In genomic region chr6:39780857-39781666, GRCm38 (mm10) we compare ENCODE assay signal across 9 mouse cellular contexts. TPM values are rescaled to one million over a fixed set of nuclear protein-coding genes. Genes with fewer than 3 reads are reported as not detected.
DNase-seq lines count a peak whose midpoint lies in the region; TF ChIP-seq lines count a peak whose summit lies in the region.
"Had no signal": no experiment of that assay in that cellular context is flagged by ENCODE, and none has a peak within 500 bp of the region (broad histone marks: within the 10 kb centered on the region; RNA-seq: fewer than 3 reads in every experiment).

No protein-coding gene starts in this region.

- TF ChIP-seq CTCF in gastrocnemius, adult 2 months (IDR thresholded peaks at IDR 0.05) = no peak

- peak overlapping the region; percentile 62 for H3K4me3 ChIP-seq in gastrocnemius, adult 2 months
- peak overlapping the region; percentile 44 for H3K4me3 ChIP-seq in embryonic facial prominence, embryonic 10.5 days

- intact Hi-C loops in gastrocnemius, adult 2 months (cut with DNase I) = loop anchor here (5.0 kb wide), 3 partner anchors 59 to 214 kb away; no protein-coding TSS in a partner anchor
- intact Hi-C loops in heart, postnatal 14 days (cut with DNase I) = loop anchor here (5.0 to 10.0 kb wide), 4 partner anchors 94 to 214 kb away; partner anchors contain the start of gene Ndufb2

- H3K4me1 ChIP-seq in embryonic facial prominence, embryonic 10.5 days = peaks cover 42% of the 10 kb centered on the region

- H3K9me3 ChIP-seq in embryonic facial prominence, embryonic 10.5 days = no peaks in the 10 kb centered on the region
- H3K9me3 ChIP-seq: G1E had no signal

- 2% methylated on average over 18 of the region's 18 CpGs for WGBS in embryonic facial prominence, embryonic 10.5 days

- DNase-seq in gastrocnemius, adult 2 months = peak; percentile 23
- no peak for DNase-seq in gastrocnemius, adult 18-20 months (ENCODE audit: low spot score)
- peak; percentile 69 for DNase-seq in embryonic facial prominence, embryonic 10.5 days (ENCODE audit: low spot score)
- DNase-seq in heart, postnatal 14 days = peak; percentile 8 to 39
- peak; percentile 41 to 44 for DNase-seq in kidney, postnatal 36 days
- peak; percentile 72 for DNase-seq in mesoderm, embryonic 11.5 days (ENCODE audit: low read depth, low spot score)
- DNase-seq in urinary bladder, postnatal 14 days (ENCODE audit: low spot score) = peak; percentile 49
- no peak for DNase-seq in ovary, postnatal 10 days (ENCODE audit: low spot score)

- H3K27me3 ChIP-seq in embryonic facial prominence, embryonic 10.5 days (replicated peaks; ENCODE audit: low read depth, poor library complexity, severe bottlenecking) = no peaks in the 10 kb centered on the region

- H3K36me3 ChIP-seq in embryonic facial prominence, embryonic 10.5 days (replicated peaks) = no peaks in the 10 kb centered on the region
- H3K36me3 ChIP-seq: G1E had no signal

- H3K27ac ChIP-seq in gastrocnemius, adult 2 months = peak overlapping the region; percentile 62
- peak overlapping the region; percentile 77 for H3K27ac ChIP-seq in embryonic facial prominence, embryonic 10.5 days (replicated peaks)

RNA-seq across cellular contexts. Expression of gene Mrps33, which starts 29.7 kb away (rescaled TPM):
- total RNA-seq in gastrocnemius, adult 2 months (2021) = 10 to 100 TPM; 48.4 to 70.0 TPM
- total RNA-seq in gastrocnemius, adult 18-20 months (2021) = 10 to 100 TPM; 50.8 to 55.1 TPM
- polyA plus RNA-seq in embryonic facial prominence, embryonic 10.5 days (2016; fragmentation: Nextera tagmentation; extraction: Ambion mirVana) = 205 and 207 TPM in 2 replicates
- total RNA-seq in heart, postnatal 14 days (2021) = 10 to 100 TPM; 89.3 to 96.8 TPM

RNA-seq across cellular contexts. Expression of gene Braf, which starts 55.8 kb away (rescaled TPM):
- 1 to 10 TPM; 6.5 to 8.1 TPM for total RNA-seq in gastrocnemius, adult 2 months (2021)
- 1 to 10 TPM; 5.0 to 6.2 TPM for total RNA-seq in gastrocnemius, adult 18-20 months (2021)
- 18.9 and 20.3 TPM in 2 replicates for polyA plus RNA-seq in embryonic facial prominence, embryonic 10.5 days (2016; fragmentation: Nextera tagmentation; extraction: Ambion mirVana)
- 10 to 100 TPM; 18.2 to 21.9 TPM for total RNA-seq in heart, postnatal 14 days (2021)

Comparison
In these comparisons a context has a peak if more than half of its experiments do, and no peak if none do; other contexts are left out.
1. DNase-seq: peak in gastrocnemius, adult 2 months (single experiment), embryonic facial prominence, embryonic 10.5 days (single experiment), heart, postnatal 14 days (2 of 2), kidney, postnatal 36 days (2 of 2), mesoderm, embryonic 11.5 days (single experiment) and urinary bladder, postnatal 14 days (single experiment); none in gastrocnemius, adult 18-20 months (single experiment) and ovary, postnatal 10 days (single experiment).